Mouse (Mus musculus): ENCODE measurements around the gene Nop10. TPM values are rescaled to one million over a fixed set of nuclear protein-coding genes. Genes with fewer than 3 reads are reported as not detected.
A peak's percentile ranks its signal among the peaks of the same experiment; 100 is the strongest.
"Not testable (repeated sequence)": the region's sequence is repeated elsewhere in the genome, so short reads cannot be mapped to it uniquely, and the experiment has no call there.

The Nop10 gene
- polyA plus RNA-seq, 1 experiment from 2014 or later = 102 TPM

- Histone ChIP-seq H3K27me3 (ENCODE audit: control insufficient read depth, insufficient read depth, low read depth, low read length) (no peaks in the 10 kb centered on the region), H3K27ac (ENCODE audit: low read length) (no peak overlapping the region), H3K4me2 (ENCODE audit: low read depth, low read length) (no peak overlapping the region), H3K9ac (ENCODE audit: low read depth, low read length) (no peak overlapping the region), H3K4me3 (ENCODE audit: low read depth, low read length) (no peak overlapping the region), H3K4me1 (ENCODE audit: control insufficient read depth, low read depth, low read length) (peaks cover 14% of the 10 kb centered on the region), H3K36me3 (ENCODE audit: control insufficient read depth, insufficient read depth) (no peaks in the 10 kb centered on the region; the same call in 1 of the 2 replicates), H3K9me3 (replicated peaks; ENCODE audit: control insufficient read depth, low read length) (no peaks in the 10 kb centered on the region)
- peak; percentile 77 for ATAC-seq (ENCODE audit: low read depth)
- WGBS (ENCODE audit: insufficient replicate concordance) = 25% methylated on average over 2 of the region's 2 CpGs
Measured at GRCm38 (mm10) chr2:112272909-112273308, 11.2 kb downstream of the Nop10 start.

GRCm38 (mm10) chr2:112273474-112273873 lies 11.7 kb downstream of the Nop10 start:
- WGBS (ENCODE audit: insufficient replicate concordance) = 88% methylated on average over 6 of the region's 6 CpGs
- ATAC-seq (ENCODE audit: low read depth) = no peak
- no peak overlapping the region for H3K4me3 ChIP-seq (ENCODE audit: low read depth, low read length)
- H3K9ac ChIP-seq (ENCODE audit: low read depth, low read length) = no peak overlapping the region
- H3K27me3 ChIP-seq (ENCODE audit: control insufficient read depth, insufficient read depth, low read depth, low read length) = no peaks in the 10 kb centered on the region
- no peaks in the 10 kb centered on the region; the same call in 1 of the 2 replicates for H3K36me3 ChIP-seq (ENCODE audit: control insufficient read depth, insufficient read depth)
- no peak overlapping the region for H3K4me2 ChIP-seq (ENCODE audit: low read depth, low read length)
- H3K27ac ChIP-seq (ENCODE audit: low read length) = no peak overlapping the region
- H3K4me1 ChIP-seq (ENCODE audit: control insufficient read depth, low read depth, low read length) = peaks cover 12% of the 10 kb centered on the region
- H3K9me3 ChIP-seq (replicated peaks; ENCODE audit: control insufficient read depth, low read length) = no peaks in the 10 kb centered on the region

GRCm38 (mm10) chr2:112276870-112277269 lies 15.1 kb downstream of the Nop10 start:
- Histone ChIP-seq H3K4me1 (ENCODE audit: control insufficient read depth, low read depth, low read length) (peaks cover 6% of the 10 kb centered on the region), H3K27ac (ENCODE audit: low read length) (no peak overlapping the region), H3K4me2 (ENCODE audit: low read depth, low read length) (no peak overlapping the region), H3K27me3 (ENCODE audit: control insufficient read depth, insufficient read depth, low read depth, low read length) (no peaks in the 10 kb centered on the region), H3K9me3 (replicated peaks; ENCODE audit: control insufficient read depth, low read length) (no peaks in the 10 kb centered on the region), H3K36me3 (ENCODE audit: control insufficient read depth, insufficient read depth) (no peaks in the 10 kb centered on the region; the same call in 1 of the 2 replicates), H3K4me3 (ENCODE audit: low read depth, low read length) (no peak overlapping the region), H3K9ac (ENCODE audit: low read depth, low read length) (no peak overlapping the region)
- WGBS (ENCODE audit: insufficient replicate concordance) = 88% methylated on average over 3 of the region's 3 CpGs
- no peak for ATAC-seq (ENCODE audit: low read depth)

GRCm38 (mm10) chr2:112282846-112283245 lies 21.1 kb downstream of the Nop10 start:
- no peak overlapping the region for H3K4me3 ChIP-seq (ENCODE audit: low read depth, low read length)
- no peaks in the 10 kb centered on the region for H3K9me3 ChIP-seq (replicated peaks; ENCODE audit: control insufficient read depth, low read length)
- H3K27ac ChIP-seq (ENCODE audit: low read length) = no peak overlapping the region
- H3K4me1 ChIP-seq (ENCODE audit: control insufficient read depth, low read depth, low read length) = peaks cover 8% of the 10 kb centered on the region
- H3K4me2 ChIP-seq (ENCODE audit: low read depth, low read length) = no peak overlapping the region
- no peaks in the 10 kb centered on the region for H3K36me3 ChIP-seq (ENCODE audit: control insufficient read depth, insufficient read depth)
- no peaks in the 10 kb centered on the region for H3K27me3 ChIP-seq (ENCODE audit: control insufficient read depth, insufficient read depth, low read depth, low read length)
- H3K9ac ChIP-seq (ENCODE audit: low read depth, low read length) = no peak overlapping the region
- 84% methylated on average over 1 of the region's 1 CpGs for WGBS (ENCODE audit: insufficient replicate concordance)
- ATAC-seq (ENCODE audit: low read depth) = no peak

- Histone ChIP-seq H3K4me2 (ENCODE audit: low read depth, low read length) (peak overlapping the region; percentile 83), H3K4me1 (ENCODE audit: control insufficient read depth, low read depth, low read length) (peaks cover 8% of the 10 kb centered on the region), H3K27me3 (ENCODE audit: control insufficient read depth, insufficient read depth, low read depth, low read length) (no peaks in the 10 kb centered on the region), H3K36me3 (ENCODE audit: control insufficient read depth, insufficient read depth) (no peaks in the 10 kb centered on the region), H3K9ac (ENCODE audit: low read depth, low read length) (peak overlapping the region; percentile 63), H3K9me3 (replicated peaks; ENCODE audit: control insufficient read depth, low read length) (no peaks in the 10 kb centered on the region), H3K27ac (ENCODE audit: low read length) (peak overlapping the region; percentile 51), H3K4me3 (ENCODE audit: low read depth, low read length) (peak overlapping the region; percentile 68)
- WGBS (ENCODE audit: insufficient replicate concordance) = 2% methylated on average over 21 of the region's 21 CpGs
- ATAC-seq (ENCODE audit: low read depth) = peak; percentile 93
Measured at GRCm38 (mm10) chr2:112284363-112285030, 22.8 kb downstream of the Nop10 start.

GRCm38 (mm10) chr2:112285031-112285390 lies 23.3 kb downstream of the Nop10 start:
- Histone ChIP-seq H3K4me2 (ENCODE audit: low read depth, low read length) (peak overlapping the region; percentile 83), H3K36me3 (ENCODE audit: control insufficient read depth, insufficient read depth) (no peaks in the 10 kb centered on the region), H3K4me3 (ENCODE audit: low read depth, low read length) (peak overlapping the region; percentile 68), H3K27me3 (ENCODE audit: control insufficient read depth, insufficient read depth, low read depth, low read length) (no peaks in the 10 kb centered on the region), H3K9ac (ENCODE audit: low read depth, low read length) (peak overlapping the region; percentile 63), H3K4me1 (ENCODE audit: control insufficient read depth, low read depth, low read length) (peaks cover 8% of the 10 kb centered on the region), H3K27ac (ENCODE audit: low read length) (no peak overlapping the region), H3K9me3 (replicated peaks; ENCODE audit: control insufficient read depth, low read length) (no peaks in the 10 kb centered on the region)
- WGBS (ENCODE audit: insufficient replicate concordance) = 52% methylated on average over 6 of the region's 6 CpGs
- ATAC-seq (ENCODE audit: low read depth) = no peak

GRCm38 (mm10) chr2:112286062-112286461 lies 24.3 kb downstream of the Nop10 start:
- H3K9me3 ChIP-seq (replicated peaks; ENCODE audit: control insufficient read depth, low read length); H3K4me2 ChIP-seq (ENCODE audit: low read depth, low read length); H3K27ac ChIP-seq (ENCODE audit: low read length); H3K9ac ChIP-seq (ENCODE audit: low read depth, low read length); H3K36me3 ChIP-seq (ENCODE audit: control insufficient read depth, insufficient read depth); H3K27me3 ChIP-seq (ENCODE audit: control insufficient read depth, insufficient read depth, low read depth, low read length); H3K4me3 ChIP-seq (ENCODE audit: low read depth, low read length); ATAC-seq (ENCODE audit: low read depth); H3K4me1 ChIP-seq (ENCODE audit: control insufficient read depth, low read depth, low read length): not testable (repeated sequence)
- WGBS (ENCODE audit: insufficient replicate concordance) = 80% methylated on average over 1 of the region's 1 CpGs

- WGBS (ENCODE audit: insufficient replicate concordance) = 55% methylated on average over 4 of the region's 4 CpGs
- Histone ChIP-seq H3K9me3 (replicated peaks; ENCODE audit: control insufficient read depth, low read length) (no peaks in the 10 kb centered on the region), H3K36me3 (ENCODE audit: control insufficient read depth, insufficient read depth) (no peaks in the 10 kb centered on the region), H3K4me3 (ENCODE audit: low read depth, low read length) (no peak overlapping the region), H3K4me2 (ENCODE audit: low read depth, low read length) (no peak overlapping the region), H3K27ac (ENCODE audit: low read length) (no peak overlapping the region; the same call in 1 of the 2 replicates), H3K27me3 (ENCODE audit: control insufficient read depth, insufficient read depth, low read depth, low read length) (no peaks in the 10 kb centered on the region), H3K9ac (ENCODE audit: low read depth, low read length) (no peak overlapping the region), H3K4me1 (ENCODE audit: control insufficient read depth, low read depth, low read length) (peaks cover 8% of the 10 kb centered on the region)
- ATAC-seq (ENCODE audit: low read depth) = no peak
Measured at GRCm38 (mm10) chr2:112287059-112287458, 25.3 kb downstream of the Nop10 start.

GRCm38 (mm10) chr2:112289507-112289906 lies 27.8 kb downstream of the Nop10 start:
- WGBS (ENCODE audit: insufficient replicate concordance) = 87% methylated on average over 3 of the region's 3 CpGs
- H3K9ac ChIP-seq (ENCODE audit: low read depth, low read length) = no peak overlapping the region
- no peak for ATAC-seq (ENCODE audit: low read depth)
- H3K4me2 ChIP-seq (ENCODE audit: low read depth, low read length) = no peak overlapping the region
- no peak overlapping the region for H3K4me3 ChIP-seq (ENCODE audit: low read depth, low read length)
- no peak overlapping the region for H3K27ac ChIP-seq (ENCODE audit: low read length)
- H3K9me3 ChIP-seq (replicated peaks; ENCODE audit: control insufficient read depth, low read length) = no peaks in the 10 kb centered on the region
- H3K4me1 ChIP-seq (ENCODE audit: control insufficient read depth, low read depth, low read length) = peaks cover 2% of the 10 kb centered on the region; the same call in 1 of the 2 replicates
- no peaks in the 10 kb centered on the region for H3K36me3 ChIP-seq (ENCODE audit: control insufficient read depth, insufficient read depth)
- no peaks in the 10 kb centered on the region for H3K27me3 ChIP-seq (ENCODE audit: control insufficient read depth, insufficient read depth, low read depth, low read length)
